Mouse (Mus musculus) E14TG2a.4 (cell line): Measurements from ENCODE around the gene Zfp36l2.

Source experiments
- CTCF ChIP-seq: conservative IDR thresholded peaks from 2 replicates; pipeline ENCODE4 v1.5.1; 2014; ENCODE audit warnings: low read length
- NANOG ChIP-seq: IDR thresholded peaks from 2 replicates; pipeline ENCODE4 v1.6.1; 2014; ENCODE audit warnings: borderline replicate concordance, low read length, mixed read lengths
- POU5F1 ChIP-seq: IDR thresholded peaks from 2 replicates; pipeline ENCODE4 v1.6.1; 2014; ENCODE audit warnings: low read length, borderline replicate concordance

DNA sequence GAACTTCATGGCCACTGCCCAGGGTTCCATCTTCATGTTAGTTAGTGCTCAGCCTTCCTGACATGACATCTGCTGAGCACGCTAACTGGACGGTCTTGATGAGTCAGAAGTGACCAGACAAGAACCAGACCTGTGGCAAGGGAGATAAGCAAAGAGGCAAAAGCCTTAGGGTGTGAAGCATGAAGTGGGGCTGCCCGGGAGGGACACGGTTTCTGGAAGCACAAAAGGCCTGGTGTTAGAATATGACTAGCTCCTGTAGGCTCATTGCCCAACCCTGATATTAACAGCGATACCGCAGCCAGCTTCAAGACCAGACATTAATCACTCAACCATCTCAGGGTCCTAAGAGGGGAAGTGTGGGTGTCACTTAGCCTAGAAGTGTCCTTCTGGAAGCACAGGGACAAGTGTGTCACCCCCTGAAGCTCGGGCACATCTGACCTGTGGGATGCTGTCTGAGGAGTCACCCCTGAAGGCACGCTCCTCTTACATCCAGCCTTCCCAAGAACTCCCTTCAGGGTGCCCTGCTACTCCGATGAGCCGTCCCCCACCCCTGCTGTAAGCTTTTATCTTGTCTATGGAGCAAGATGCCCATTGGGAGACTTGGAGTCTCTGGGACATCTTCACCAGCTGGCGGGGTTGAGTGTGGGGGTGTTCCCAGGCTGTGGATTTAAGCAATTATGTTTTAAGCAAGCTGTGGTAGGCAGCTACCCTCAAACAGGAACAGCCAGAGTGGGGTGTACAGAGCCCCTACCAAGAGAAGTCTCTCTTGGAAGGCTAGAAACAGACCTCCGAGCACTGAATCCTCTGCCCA is 34.6 kb downstream of the Zfp36l2 start:
- no peak for TF ChIP-seq CTCF
- TF ChIP-seq POU5F1 = no peak
- no peak for TF ChIP-seq NANOG
